Mouse (Mus musculus): Measurements from ENCODE around the gene 2810004N23Rik. TPM values are rescaled to one million over a fixed set of nuclear protein-coding genes. Genes with fewer than 3 reads are reported as not detected.

The 2810004N23Rik gene
- total RNA-seq (2017) = 26.0 to 39.2 TPM (median 27.4 TPM) in 3 replicates

GRCm38 (mm10) chr8:124862321-124863162, at the start of gene 2810004N23Rik, which contains the start of gene Gnpat:
2810004N23Rik (minus strand) TSS chr8:124863120.
Gnpat (plus strand) TSS chr8:124863033.
- peak; percentile 56 for ATAC-seq (replicated peaks; ENCODE audit: insufficient number of reproducible peaks, low FRiP score, low TSS enrichment, poor library complexity, severe bottlenecking)

GRCm38 (mm10) chr8:124911938-124912872, 49.3 kb upstream of the 2810004N23Rik start:
- peak; percentile 64 for ATAC-seq (replicated peaks; ENCODE audit: insufficient number of reproducible peaks, low FRiP score, low TSS enrichment, poor library complexity, severe bottlenecking)

DNA sequence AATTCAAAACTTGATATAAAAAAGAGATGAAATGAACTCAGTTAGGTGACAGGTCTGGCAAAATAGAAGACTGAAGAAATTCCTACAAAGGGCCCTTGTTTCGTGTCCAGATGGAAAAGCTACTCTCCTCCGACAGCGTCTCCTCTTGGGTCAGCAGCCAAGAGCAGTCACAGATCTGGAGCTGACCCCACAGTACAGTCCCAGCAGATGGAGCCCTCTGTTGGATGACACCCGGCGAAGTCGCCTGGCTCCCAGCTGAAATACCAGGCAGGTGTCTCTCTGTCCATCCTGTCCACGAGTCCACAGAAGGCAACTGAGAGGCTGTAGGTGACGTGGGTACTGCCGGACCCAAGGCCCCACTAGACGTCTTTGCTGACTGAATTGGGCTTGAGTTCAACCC, 47.4 kb upstream of the 2810004N23Rik start:
- no peak for ATAC-seq (replicated peaks; ENCODE audit: insufficient number of reproducible peaks, low FRiP score, low TSS enrichment, poor library complexity, severe bottlenecking)

GRCm38 (mm10) chr8:124909936-124910335, 47.0 kb upstream of the 2810004N23Rik start:
- ATAC-seq (replicated peaks; ENCODE audit: insufficient number of reproducible peaks, low FRiP score, low TSS enrichment, poor library complexity, severe bottlenecking) = no peak

DNA sequence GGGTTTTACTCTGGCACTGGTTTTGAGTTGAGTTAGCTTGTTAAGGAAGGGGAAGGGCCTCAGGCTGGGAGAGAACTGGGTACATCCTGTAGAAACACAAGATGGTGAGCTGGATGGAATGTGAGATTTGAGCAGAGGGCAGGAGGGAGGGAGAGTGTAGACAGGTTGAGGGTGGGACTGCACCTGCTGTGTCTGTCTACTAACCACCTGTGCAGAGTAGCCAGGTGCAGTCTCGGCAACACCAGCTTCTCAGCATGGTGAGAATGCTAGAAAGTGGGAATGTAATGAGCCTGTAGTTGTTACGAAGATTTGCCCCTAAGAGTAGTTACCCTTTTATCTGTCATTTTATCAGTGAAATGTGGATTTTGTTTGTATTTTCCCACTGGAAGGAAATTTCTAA, 42.6 kb upstream of the 2810004N23Rik start:
- ATAC-seq (replicated peaks; ENCODE audit: insufficient number of reproducible peaks, low FRiP score, low TSS enrichment, poor library complexity, severe bottlenecking) = no peak

DNA sequence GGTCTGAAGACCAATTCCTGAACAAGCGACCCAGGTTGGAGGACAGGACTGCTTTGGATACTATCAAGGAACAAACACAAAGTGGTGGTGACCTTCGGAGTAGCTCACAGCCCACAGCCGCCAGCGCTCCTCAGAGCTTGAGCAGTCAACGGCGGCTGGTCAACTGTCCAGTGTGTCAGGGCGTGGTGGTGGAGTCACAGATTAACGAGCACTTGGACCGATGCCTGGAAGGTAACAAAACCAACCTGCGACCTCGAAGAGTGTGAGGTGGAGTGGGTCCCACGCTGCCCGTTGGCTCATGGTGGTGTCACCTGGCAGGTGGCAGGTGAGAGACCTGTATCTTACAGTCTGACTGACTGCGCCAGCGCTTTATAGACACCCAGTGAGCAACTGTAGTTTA, 40.3 kb upstream of the 2810004N23Rik start:
- no peak for ATAC-seq (replicated peaks; ENCODE audit: insufficient number of reproducible peaks, low FRiP score, low TSS enrichment, poor library complexity, severe bottlenecking)

- ATAC-seq (replicated peaks; ENCODE audit: insufficient number of reproducible peaks, low FRiP score, low TSS enrichment, poor library complexity, severe bottlenecking) = no peak
Observed at GRCm38 (mm10) chr8:124898251-124898905, 35.5 kb upstream of the 2810004N23Rik start.

DNA sequence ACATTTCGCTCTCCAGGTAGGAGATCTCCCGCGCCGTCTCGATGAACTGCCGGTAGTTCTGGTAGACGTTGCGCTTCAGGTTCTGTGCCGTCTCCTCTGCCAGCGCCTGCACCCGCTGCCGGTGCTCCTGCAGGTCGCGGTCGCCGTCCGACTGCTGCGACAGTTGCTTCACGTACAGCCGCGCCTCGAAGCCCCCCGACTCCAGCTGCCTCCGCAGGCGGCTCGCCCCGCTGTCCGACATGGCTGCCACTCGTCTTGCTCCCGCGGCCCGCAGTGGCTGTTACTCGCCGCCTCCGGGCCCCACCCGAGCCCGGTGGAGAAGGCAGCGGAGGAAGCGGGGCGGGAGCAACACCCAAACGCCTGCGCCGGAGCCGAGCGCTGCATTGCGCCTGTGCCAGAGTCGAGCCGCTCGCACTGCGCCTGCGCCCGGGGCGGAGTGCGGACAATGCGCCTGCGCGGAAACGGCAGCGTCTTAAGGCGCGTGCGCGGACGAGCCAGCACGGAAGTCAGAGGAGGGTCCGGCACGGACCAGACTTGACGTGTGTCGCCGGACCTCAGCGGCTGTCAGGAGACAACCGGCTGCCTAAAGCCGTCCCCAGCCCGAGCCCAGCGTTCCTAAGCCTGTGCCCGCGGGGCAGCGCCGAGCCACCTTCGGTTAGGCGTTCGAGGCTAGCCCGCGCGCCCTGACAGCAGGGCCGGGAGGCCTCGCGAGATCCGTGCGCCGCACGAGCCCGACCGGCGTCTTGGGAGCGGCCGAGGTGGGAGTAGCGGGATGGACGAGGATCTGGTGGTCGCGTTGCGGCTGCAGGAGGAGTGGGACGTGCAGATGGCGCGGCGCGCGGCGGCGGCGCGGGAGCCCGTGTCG, 34.7 kb upstream of the 2810004N23Rik start, which contains the start of the genes Exoc8 and Sprtn:
Gene Exoc8, minus strand, starts transcription at position 320 of the 865 bp plus-strand sequence.
Gene Sprtn, plus strand, starts transcription at position 501 of the 865 bp plus-strand sequence.
- ATAC-seq (replicated peaks; ENCODE audit: insufficient number of reproducible peaks, low FRiP score, low TSS enrichment, poor library complexity, severe bottlenecking) = peak; percentile 68

- peak; percentile 55 for ATAC-seq (replicated peaks; ENCODE audit: insufficient number of reproducible peaks, low FRiP score, low TSS enrichment, poor library complexity, severe bottlenecking)
Observed at GRCm38 (mm10) chr8:124896632-124897385, 33.9 kb upstream of the 2810004N23Rik start.

- ATAC-seq (replicated peaks; ENCODE audit: insufficient number of reproducible peaks, low FRiP score, low TSS enrichment, poor library complexity, severe bottlenecking) = no peak
Observed at GRCm38 (mm10) chr8:124896010-124896631, 33.2 kb upstream of the 2810004N23Rik start.

DNA sequence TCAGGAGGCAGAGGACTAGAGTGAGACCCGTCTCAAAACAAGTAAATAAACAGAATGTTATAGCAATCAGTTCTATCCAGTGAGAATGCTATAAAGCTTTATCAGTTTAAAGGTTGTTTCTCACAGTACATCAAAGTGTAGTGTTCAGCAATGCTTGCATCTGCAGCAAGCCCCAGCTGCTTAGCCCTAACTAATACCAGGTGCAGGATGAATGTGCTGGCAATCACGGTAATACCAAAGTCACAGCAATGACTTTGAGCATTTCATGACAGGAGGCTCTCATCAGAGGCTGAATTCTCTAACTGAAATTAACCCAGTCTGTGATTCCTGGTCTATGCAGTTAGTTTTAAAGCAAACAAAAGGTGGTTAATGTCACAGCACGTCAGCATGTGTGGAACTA, 29.7 kb upstream of the 2810004N23Rik start:
- no peak for ATAC-seq (replicated peaks; ENCODE audit: insufficient number of reproducible peaks, low FRiP score, low TSS enrichment, poor library complexity, severe bottlenecking)

DNA sequence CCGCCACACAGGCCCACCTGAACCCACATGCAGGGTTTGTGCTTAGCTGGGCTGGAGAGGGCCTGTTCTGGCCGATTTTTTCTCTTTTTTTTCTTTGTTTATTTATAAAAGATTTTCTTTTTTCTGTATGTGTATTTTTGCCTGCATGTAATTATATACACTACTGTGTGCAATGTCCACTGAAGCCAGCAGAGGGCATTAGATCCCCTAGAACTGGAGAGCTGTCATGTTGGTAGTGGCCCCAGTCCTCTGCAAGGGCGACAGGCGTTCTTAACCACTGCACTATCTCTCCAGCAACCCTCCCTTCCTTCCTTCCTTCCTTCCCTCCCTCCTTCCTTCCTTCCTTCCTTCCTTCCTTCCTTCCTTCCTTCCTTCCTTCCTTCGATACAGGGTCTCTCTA, 25.5 kb upstream of the 2810004N23Rik start:
- ATAC-seq (replicated peaks; ENCODE audit: insufficient number of reproducible peaks, low FRiP score, low TSS enrichment, poor library complexity, severe bottlenecking) = no peak

GRCm38 (mm10) chr8:124878946-124879526, 16.1 kb upstream of the 2810004N23Rik start:
- no peak for ATAC-seq (replicated peaks; ENCODE audit: insufficient number of reproducible peaks, low FRiP score, low TSS enrichment, poor library complexity, severe bottlenecking)

DNA sequence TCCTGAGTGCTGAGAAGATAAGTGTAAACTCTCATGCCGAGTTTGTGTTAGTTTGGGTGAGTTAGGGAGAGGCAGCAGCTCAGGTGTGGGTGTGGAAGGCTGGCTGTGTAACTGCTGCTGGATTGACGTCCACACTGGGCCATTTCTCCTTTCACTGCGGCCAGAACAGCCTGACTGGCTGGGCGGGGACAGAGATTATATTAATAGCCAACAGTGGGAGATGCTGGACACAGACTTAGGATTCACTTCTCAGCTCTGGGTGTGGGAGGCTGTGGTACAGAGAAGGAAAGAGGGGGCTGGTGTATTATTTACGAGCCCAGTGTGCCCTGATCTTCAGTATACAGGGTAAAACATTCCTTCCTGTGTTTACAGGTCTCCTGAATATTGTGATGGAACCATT, 15.2 kb upstream of the 2810004N23Rik start:
- no peak for ATAC-seq (replicated peaks; ENCODE audit: insufficient number of reproducible peaks, low FRiP score, low TSS enrichment, poor library complexity, severe bottlenecking)

DNA sequence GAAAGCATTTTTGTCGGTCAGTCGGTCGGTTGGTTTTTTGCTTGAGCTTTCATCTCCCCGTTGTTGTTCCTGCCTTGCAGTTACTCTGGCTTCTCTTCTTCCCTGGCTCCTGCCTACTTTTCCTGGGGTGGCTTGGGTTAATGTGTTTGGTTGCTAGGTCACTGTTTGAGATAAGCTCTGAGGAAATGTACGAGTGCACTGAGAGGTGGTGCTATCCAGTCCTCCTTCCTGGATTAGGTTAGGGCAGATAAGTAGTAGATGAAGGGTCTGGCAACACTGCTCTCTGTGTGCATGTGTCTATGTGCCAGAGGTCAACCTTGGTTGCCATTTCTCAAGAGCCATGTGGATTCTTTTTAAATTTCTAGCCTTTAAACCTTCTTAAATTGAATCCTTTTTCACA, 9.8 kb upstream of the 2810004N23Rik start:
- ATAC-seq (replicated peaks; ENCODE audit: insufficient number of reproducible peaks, low FRiP score, low TSS enrichment, poor library complexity, severe bottlenecking) = no peak

DNA sequence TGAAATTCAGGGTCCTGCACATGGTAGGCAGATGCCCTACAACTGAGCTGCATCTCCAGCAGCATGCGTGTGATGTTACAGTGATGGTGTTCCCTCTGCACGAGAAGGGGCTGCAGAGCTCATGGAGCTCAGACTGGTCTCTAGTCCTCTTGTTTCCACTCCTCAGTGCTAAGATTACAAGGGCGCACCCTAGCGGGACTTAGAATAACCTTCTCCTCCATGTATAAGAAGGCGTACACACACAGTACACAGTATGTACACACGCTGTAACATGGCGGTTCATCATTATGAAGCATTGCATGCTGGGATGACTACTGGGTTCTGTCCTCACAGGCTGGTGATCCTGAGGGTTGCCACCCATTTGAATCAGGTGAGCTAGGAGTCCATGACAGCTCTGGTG, 9.2 kb upstream of the 2810004N23Rik start:
- ATAC-seq (replicated peaks; ENCODE audit: insufficient number of reproducible peaks, low FRiP score, low TSS enrichment, poor library complexity, severe bottlenecking) = no peak
